Mouse (Mus musculus) layer of hippocampus, adult 9-11 months (tissue): ENCODE measurements at regions not wholly inside any gene's neighbourhood (a gene's known extent, or its start where the extent isn't known, plus 50 kb on each side); places are given as distances from the start of the nearest gene placed in this dataset.

Source experiments
- DNase-seq: peaks from one replicate; pipeline ENCODE4 v3.0.0; 2022

DNA sequence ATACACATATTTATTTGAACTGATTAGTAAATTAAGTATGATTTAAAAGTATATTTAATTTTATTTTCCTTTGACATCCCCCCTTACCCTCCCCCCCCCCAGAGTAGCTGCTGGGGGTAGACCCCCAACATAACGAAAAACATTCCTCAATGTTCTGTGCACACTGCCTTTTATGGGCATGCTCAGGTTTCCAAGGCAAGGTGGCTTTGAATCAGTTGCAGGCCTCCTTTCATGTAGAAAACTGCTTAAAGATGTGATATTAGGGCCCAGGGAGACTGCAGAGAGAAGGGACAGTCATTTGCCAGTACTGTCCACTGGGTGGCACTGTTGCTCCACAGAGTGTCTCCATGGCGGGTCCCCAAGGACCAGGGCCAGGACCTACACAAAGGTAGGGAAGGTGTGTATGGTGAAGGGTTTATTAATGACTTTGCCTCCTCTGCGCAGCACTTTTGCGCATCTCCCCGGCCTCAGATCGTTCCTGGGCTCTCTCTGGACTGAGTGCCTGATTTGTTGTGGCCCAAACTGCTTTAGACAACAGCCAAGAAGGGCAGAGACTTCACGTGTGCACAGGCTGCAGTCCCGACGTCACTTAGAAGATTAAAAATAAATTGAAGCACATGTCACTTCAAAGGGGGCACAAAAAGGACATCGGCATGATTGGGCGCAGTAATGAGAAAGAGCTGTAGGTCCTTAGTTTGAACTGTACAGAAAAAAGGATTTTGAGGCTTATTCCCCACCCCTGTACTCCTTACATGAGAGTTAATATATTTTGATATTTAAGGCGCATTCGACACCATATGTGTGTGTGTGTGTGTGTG is 64.0 kb downstream of the Cmpk2 start:
- DNase-seq: peak; percentile 48

DNA sequence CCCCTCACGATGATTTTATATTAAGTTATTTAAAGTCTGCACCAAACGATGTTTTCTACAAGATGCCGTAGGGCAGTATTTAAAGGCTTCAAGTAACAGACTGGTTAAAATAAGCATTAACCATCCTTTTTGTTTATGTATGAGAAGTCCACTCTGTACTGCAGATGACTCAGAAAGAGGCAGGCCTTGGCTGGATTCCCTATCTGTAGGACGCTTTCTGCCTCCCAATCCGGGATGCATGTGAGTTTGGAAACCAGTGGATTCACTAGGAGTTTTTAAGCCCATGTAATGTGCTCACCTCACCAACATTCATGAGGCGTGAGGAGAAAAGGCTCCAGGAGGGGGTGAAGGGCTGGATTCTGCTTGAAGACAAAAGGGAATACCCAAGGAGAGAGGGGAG is 63.1 kb downstream of the Cmpk2 start:
- no peak for DNase-seq
